Mouse (Mus musculus) mouse trophoblast stem cell (cell line): ENCODE results near the gene Slc40a1.

Experiments used
- in situ Hi-C, 2 experiments: fragments of 300-500 bp; cut with MseI, MboI; formaldehyde crosslinking; loops; 2 replicates in 1 of 2; 3 replicates in 1 of 2; pipeline ENCODE4 v1.15.1; 2025

Gene Slc40a1

GRCm38 (mm10) chr1:45926393-45926763, at the start of gene Slc40a1:
TSS of gene Slc40a1 (minus strand) at chr1:45926523.
- in situ Hi-C loops: no loop called here

- in situ Hi-C loops: no loop called here
These were observed 45.0 kb upstream of the Slc40a1 start for GRCm38 (mm10) chr1:45971314-45971713.

- in situ Hi-C loops: no loop called here
These were observed 22.7 kb upstream of the Slc40a1 start for GRCm38 (mm10) chr1:45948988-45949387.

- in situ Hi-C loops: no loop called here
These were observed 21.5 kb upstream of the Slc40a1 start for GRCm38 (mm10) chr1:45947843-45948242.

- in situ Hi-C loops: loop anchor here (10.0 kb wide), 1 partner anchor 106 kb away; no protein-coding TSS in a partner anchor
These were observed 4.8 kb upstream of the Slc40a1 start for GRCm38 (mm10) chr1:45931127-45931526.

- in situ Hi-C loops: no loop called here
These were observed 588 bp upstream of the Slc40a1 start for GRCm38 (mm10) chr1:45926911-45927310.

- in situ Hi-C loops: no loop called here
These were observed 577 bp downstream of the Slc40a1 start for GRCm38 (mm10) chr1:45925500-45926392.

- in situ Hi-C loops: no loop called here
These were observed 1.2 kb downstream of the Slc40a1 start for GRCm38 (mm10) chr1:45925131-45925499.

- in situ Hi-C loops: loop anchor here in 1 of 2 experiments (5.0 kb wide), 1 partner anchor 57 kb away; no protein-coding TSS in a partner anchor
These were observed 1.8 kb downstream of the Slc40a1 start for GRCm38 (mm10) chr1:45924516-45924915.

GRCm38 (mm10) chr1:45923306-45923705, 3.0 kb downstream of the Slc40a1 start:
- in situ Hi-C loops: loop anchor here in 1 of 2 experiments (5.0 kb wide), 1 partner anchor 56 kb away; no protein-coding TSS in a partner anchor

GRCm38 (mm10) chr1:45920703-45921102, 5.6 kb downstream of the Slc40a1 start:
- in situ Hi-C loops: loop anchor here in 1 of 2 experiments (5.0 kb wide), 1 partner anchor 53 kb away; no protein-coding TSS in a partner anchor

- in situ Hi-C loops: loop anchor here in 1 of 2 experiments (5.0 kb wide), 1 partner anchor 52 kb away; no protein-coding TSS in a partner anchor
These were observed 6.6 kb downstream of the Slc40a1 start for GRCm38 (mm10) chr1:45919752-45920151.

- in situ Hi-C loops: no loop called here
These were observed 9.1 kb downstream of the Slc40a1 start for GRCm38 (mm10) chr1:45917136-45917803.

- in situ Hi-C loops: no loop called here
These were observed 10.1 kb downstream of the Slc40a1 start for GRCm38 (mm10) chr1:45916174-45916573.

GRCm38 (mm10) chr1:45914236-45914635, 12.1 kb downstream of the Slc40a1 start:
- in situ Hi-C loops: no loop called here

GRCm38 (mm10) chr1:45905107-45905821, 21.1 kb downstream of the Slc40a1 start:
- in situ Hi-C loops: no loop called here

- in situ Hi-C loops: no loop called here
These were observed 22.2 kb downstream of the Slc40a1 start for GRCm38 (mm10) chr1:45904161-45904560.

GRCm38 (mm10) chr1:45898044-45898443, 28.3 kb downstream of the Slc40a1 start:
- in situ Hi-C loops: no loop called here

- in situ Hi-C loops: no loop called here
These were observed 32.0 kb downstream of the Slc40a1 start for GRCm38 (mm10) chr1:45894168-45894912.

- in situ Hi-C loops: no loop called here
These were observed 34.3 kb downstream of the Slc40a1 start for GRCm38 (mm10) chr1:45891986-45892385.

- in situ Hi-C loops: no loop called here
These were observed 36.1 kb downstream of the Slc40a1 start, which contains the start of gene Gm5269 for GRCm38 (mm10) chr1:45890173-45890572. TSS of gene Gm5269 (minus strand) at chr1:45890273.
